Comparison of ENCODE assay signal across 9 mouse cellular contexts in genomic region chr6:145048131-145048997, GRCm38 (mm10). TPM values are rescaled to one million over a fixed set of nuclear protein-coding genes. Genes with fewer than 3 reads are reported as not detected.
DNase-seq lines count a peak whose midpoint lies in the region; ATAC-seq and TF ChIP-seq lines count a peak whose summit lies in the region.
"Had no signal": no experiment of that assay in that cellular context is flagged by ENCODE, and none has a peak within 500 bp of the region (broad histone marks: within the 10 kb centered on the region; RNA-seq: fewer than 3 reads in every experiment).

No protein-coding gene starts in this region.

- no peaks in the 10 kb centered on the region for H3K9me3 ChIP-seq in heart, embryonic 10.5 days
- no peaks in the 10 kb centered on the region for H3K9me3 ChIP-seq in ES-Bruce4 (replicated peaks; ENCODE audit: control insufficient read depth, insufficient read depth, low read length, poor library complexity, severe bottlenecking)
- H3K9me3 ChIP-seq in hindbrain, embryonic 13.5 days = no peaks in the 10 kb centered on the region
- H3K9me3 ChIP-seq in limb, embryonic 15.5 days = no peaks in the 10 kb centered on the region

- H3K4me1 ChIP-seq in heart, embryonic 10.5 days = peaks cover 41% of the 10 kb centered on the region
- peaks cover 5% of the 10 kb centered on the region for H3K4me1 ChIP-seq in ES-Bruce4 (ENCODE audit: control insufficient read depth, insufficient read depth, low read length)
- peaks cover 39% of the 10 kb centered on the region for H3K4me1 ChIP-seq in hindbrain, embryonic 13.5 days (replicated peaks)
- peaks cover 16% of the 10 kb centered on the region for H3K4me1 ChIP-seq in limb, embryonic 15.5 days

- no peak for TF ChIP-seq CTCF in ES-Bruce4 (IDR thresholded peaks at IDR 0.05; ENCODE audit: low read depth, low read length)

- ATAC-seq in hindbrain, embryonic 13.5 days (ENCODE audit: low FRiP score) = peak; percentile 52
- ATAC-seq in limb, embryonic 15.5 days (ENCODE audit: insufficient number of reproducible peaks, low FRiP score, low TSS enrichment, low read depth) = no peak

- H3K4me3 ChIP-seq in heart, embryonic 10.5 days = peak overlapping the region; percentile 79
- H3K4me3 ChIP-seq in ES-Bruce4 (ENCODE audit: low read depth, low read length) = peak overlapping the region; percentile 60
- peak overlapping the region; percentile 61 for H3K4me3 ChIP-seq in hindbrain, embryonic 13.5 days
- H3K4me3 ChIP-seq in limb, embryonic 15.5 days = peak overlapping the region; percentile 42

- under 1% methylated on average over 64 of the region's 64 CpGs for WGBS in heart, embryonic 10.5 days
- under 1% methylated on average over 63 of the region's 64 CpGs for WGBS in hindbrain, embryonic 13.5 days
- 15% methylated on average over 64 of the region's 64 CpGs for WGBS in limb, embryonic 15.5 days

- peak; percentile 67; the same call in 1 of the 2 replicates for TF ChIP-seq EP300 in ES-Bruce4 (IDR thresholded peaks at IDR 0.05; ENCODE audit: insufficient read depth, low read depth, low read length)

- peak overlapping the region; percentile 89 for H3K27ac ChIP-seq in heart, embryonic 10.5 days
- H3K27ac ChIP-seq in ES-Bruce4 (ENCODE audit: insufficient read depth, low read length) = 0 out of 2 replicates have a peak overlapping the region, but pooled peaks have one; percentile 16
- H3K27ac ChIP-seq in hindbrain, embryonic 13.5 days = peak overlapping the region; percentile 88
- H3K27ac ChIP-seq in limb, embryonic 15.5 days = no peak overlapping the region

- H3K9ac ChIP-seq in ES-Bruce4 (ENCODE audit: low read depth, poor library complexity, severe bottlenecking) = peak overlapping the region; percentile 15
- H3K9ac ChIP-seq in hindbrain, embryonic 13.5 days = peak overlapping the region; percentile 79
- H3K9ac ChIP-seq in limb, embryonic 15.5 days = no peak overlapping the region

- peak; percentile 79 for DNase-seq in heart, embryonic 10.5 days (ENCODE audit: low spot score)
- no peak for DNase-seq in heart, adult 18-20 months
- DNase-seq in embryo, embryonic 10.5 days (ENCODE audit: low spot score) = peak; percentile 65
- peak; percentile 63 to 64 for DNase-seq in right cerebral cortex, postnatal 10 days (ENCODE audit: low spot score in 2 of 2)
- DNase-seq in spleen, postnatal 36 days (ENCODE audit: low spot score in 2 of 2) = no peak

- TF ChIP-seq POLR2A in ES-Bruce4 (IDR thresholded peaks at IDR 0.05; ENCODE audit: insufficient read depth, low read length) = no peak

- H3K27me3 ChIP-seq in heart, embryonic 10.5 days (ENCODE audit: insufficient read depth, poor library complexity, severe bottlenecking) = peaks cover 18% of the 10 kb centered on the region
- H3K27me3 ChIP-seq in ES-Bruce4 (ENCODE audit: control insufficient read depth, insufficient read depth, low read length, poor library complexity, severe bottlenecking) = no peaks in the 10 kb centered on the region
- H3K27me3 ChIP-seq in hindbrain, embryonic 13.5 days = no peaks in the 10 kb centered on the region; the same call in 1 of the 2 replicates
- peaks cover 18% of the 10 kb centered on the region for H3K27me3 ChIP-seq in limb, embryonic 15.5 days

- H3K36me3 ChIP-seq in heart, embryonic 10.5 days = no peaks in the 10 kb centered on the region
- no peaks in the 10 kb centered on the region for H3K36me3 ChIP-seq in ES-Bruce4 (ENCODE audit: control insufficient read depth, insufficient read depth, low read length, poor library complexity, severe bottlenecking)
- H3K36me3 ChIP-seq in hindbrain, embryonic 13.5 days = no peaks in the 10 kb centered on the region
- no peaks in the 10 kb centered on the region for H3K36me3 ChIP-seq in limb, embryonic 15.5 days

- H3K4me2 ChIP-seq in hindbrain, embryonic 13.5 days = peak overlapping the region; percentile 94
- H3K4me2 ChIP-seq in limb, embryonic 15.5 days = peak overlapping the region; percentile 94

RNA-seq across cellular contexts. Expression of gene Bcat1, which starts 27.6 kb away (rescaled TPM):
- 33.2 and 49.6 TPM in 2 replicates for polyA plus RNA-seq in heart, embryonic 10.5 days (2016; fragmentation: Nextera tagmentation; extraction: Ambion mirVana)
- 1 to 10 TPM in 1 of 2 experiments, under 1 TPM in 1; 0.46 to 1.1 TPM for total RNA-seq in heart, adult 18-20 months (2021)
- 141 and 170 TPM in 2 replicates for polyA plus RNA-seq in ES-Bruce4 (2011; ENCODE audit: insufficient read depth, insufficient read length, low read depth, missing spikeins)
- polyA plus RNA-seq in hindbrain, embryonic 13.5 days (2015; fragmentation: Nextera tagmentation; extraction: Ambion mirVana) = 98.5 and 101 TPM in 2 replicates
- 31.2 and 34.9 TPM in 2 replicates for polyA plus RNA-seq in limb, embryonic 15.5 days (2015; fragmentation: Nextera tagmentation; extraction: Ambion mirVana)
- total RNA-seq: MEL had no signal

Comparison
In these comparisons a context has a peak if more than half of its experiments do, and no peak if none do; other contexts are left out.
1. DNase-seq: peak in heart, embryonic 10.5 days (single experiment), embryo, embryonic 10.5 days (single experiment) and right cerebral cortex, postnatal 10 days (2 of 2); none in heart, adult 18-20 months (0 of 2) and spleen, postnatal 36 days (0 of 2).
2. Peak in every context shown above with its lines, with median percentiles within 50 percentile points of each other: H3K4me3 ChIP-seq.